Mouse (Mus musculus) lung, postnatal 0 days (tissue): Measurements from ENCODE around the gene Gdf11.

Experiments used
- CTCF ChIP-seq: IDR thresholded peaks from 2 replicates; pipeline ENCODE4 v1.5.1; 2016; ENCODE audit warnings: antibody characterized with exemption, mild to moderate bottlenecking
- EP300 ChIP-seq: IDR thresholded peaks from 2 replicates; pipeline ENCODE4 v1.6.1; 2016; ENCODE audit warnings: antibody characterized with exemption, mild to moderate bottlenecking, control low read depth

GRCm38 (mm10) chr10:128882067-128882466, 9.5 kb downstream of the Gdf11 start:
- TF ChIP-seq CTCF (no peak), EP300 (no peak)
